Mouse (Mus musculus): ENCODE results near the gene Gm42906. TPM values are rescaled to one million over a fixed set of nuclear protein-coding genes. Genes with fewer than 3 reads are reported as not detected.
A peak's percentile ranks its signal among the peaks of the same experiment; 100 is the strongest.

Gene Gm42906
- total and polyA plus RNA-seq, 3 experiments = not detected

DNA sequence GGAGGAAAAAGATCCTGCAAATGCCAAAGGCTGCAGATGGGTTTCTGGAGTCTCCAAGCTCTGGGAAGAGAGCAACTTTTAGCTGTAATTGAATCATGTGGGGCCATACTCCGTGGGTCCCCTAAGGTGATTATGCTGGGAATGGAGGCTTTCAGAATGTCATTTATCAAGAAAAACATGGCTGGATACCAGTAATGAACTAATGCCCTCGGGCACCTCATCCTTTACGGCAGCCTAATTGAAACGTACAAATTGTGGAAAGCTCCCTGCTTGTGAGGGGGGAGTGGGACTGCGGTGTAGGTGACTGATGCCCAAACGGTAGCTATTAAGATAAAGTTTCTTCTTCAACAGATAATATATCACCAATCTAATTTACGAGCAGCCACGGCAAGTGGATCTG, 278.5 kb downstream of the Gm42906 start:
- TF ChIP-seq NRF1 (IDR thresholded peaks at IDR 0.05; ENCODE audit: low read depth, low read length) = no peak
- no peak for TF ChIP-seq JUN (IDR thresholded peaks at IDR 0.05; ENCODE audit: insufficient read depth, low read depth, low read length)
- TF ChIP-seq PAX5 (IDR thresholded peaks at IDR 0.05; ENCODE audit: low read length) = no peak
- TF ChIP-seq ELF1 (IDR thresholded peaks at IDR 0.05; ENCODE audit: low read depth, low read length) = no peak
- TF ChIP-seq ZMIZ1 (IDR thresholded peaks at IDR 0.05; ENCODE audit: low read depth, low read length) = no peak
- no peak for TF ChIP-seq TBP (conservative IDR thresholded peaks at IDR 0.05; ENCODE audit: low read depth, low read length)
- no peak for TF ChIP-seq HCFC1 (IDR thresholded peaks at IDR 0.05; ENCODE audit: low read depth, low read length)
- TF ChIP-seq CTCF (conservative IDR thresholded peaks at IDR 0.05 in 1 of 2, IDR thresholded peaks at IDR 0.05 in 1 of 2; ENCODE audit: low read depth in 2 of 2, low read length in 2 of 2) = no peak
- TF ChIP-seq POLR2AphosphoS2 (IDR thresholded peaks at IDR 0.05; ENCODE audit: low read depth, low read length) = no peak
- TF ChIP-seq SIN3A (IDR thresholded peaks at IDR 0.05; ENCODE audit: low read length) = no peak
- H3K79me2 ChIP-seq (replicated peaks; ENCODE audit: control insufficient read depth, extremely low read depth, insufficient read depth, poor library complexity, severe bottlenecking) = no peaks in the 10 kb centered on the region
- no peak overlapping the region for H3K4me2 ChIP-seq (ENCODE audit: insufficient read depth, low read depth, poor library complexity, severe bottlenecking)
- no peak overlapping the region for H3K4me3 ChIP-seq (replicated peaks in 1 of 3; ENCODE audit: low read depth in 2 of 3, low read length in 2 of 3, poor library complexity in 1 of 3)
- no peaks in the 10 kb centered on the region for H3K27me3 ChIP-seq (replicated peaks)
- H3K27ac ChIP-seq (ENCODE audit: insufficient read depth, low read depth) = no peak overlapping the region
- in situ Hi-C loops (cut with MboI; ENCODE audit: low pct_ligation_motif_present, low pct_unique_long_range_greater_than_20kb, low sequenced_read_pairs) (no loop called here), dilution Hi-C loops (cut with MboI; ENCODE audit: extremely low pct_ligation_motif_present, extremely low pct_unique_long_range_greater_than_20kb, low sequenced_read_pairs) (no loop called here)
- no peak for DNase-seq (ENCODE audit: extremely low read depth)
- H3K9ac ChIP-seq (ENCODE audit: insufficient read depth, low read depth) = no peak overlapping the region
- no peaks in the 10 kb centered on the region for H3K36me3 ChIP-seq (replicated peaks in 1 of 2; ENCODE audit: control insufficient read depth in 1 of 2, insufficient read depth in 1 of 2, low read length in 1 of 2)
- H3K4me1 ChIP-seq (ENCODE audit: control insufficient read depth in 1 of 2, insufficient read depth in 2 of 2) = peaks cover 12% of the 10 kb centered on the region in 2 experiments
- no peaks in the 10 kb centered on the region for H3K9me3 ChIP-seq (replicated peaks; ENCODE audit: low read length)

DNA sequence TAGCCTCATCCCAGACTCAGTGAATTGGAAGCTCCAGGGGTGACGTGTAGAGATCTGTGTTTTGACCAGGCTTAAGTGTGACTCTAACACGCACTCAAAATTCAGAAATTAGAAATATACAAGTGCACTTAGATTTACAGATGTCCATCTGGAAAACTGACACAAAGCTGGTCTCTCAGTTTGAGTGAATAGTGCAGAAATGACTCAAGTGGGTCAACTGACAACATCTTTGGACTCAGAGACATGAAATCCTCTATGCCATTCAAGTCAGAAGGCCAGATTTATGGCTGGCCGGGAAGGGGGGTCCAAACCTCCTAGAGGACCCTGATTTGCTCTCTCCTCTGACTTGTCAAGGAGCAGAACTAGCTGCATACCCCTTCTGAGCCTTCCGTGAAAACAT, 279.9 kb downstream of the Gm42906 start:
- Histone ChIP-seq H3K4me1 (ENCODE audit: control insufficient read depth in 1 of 2, insufficient read depth in 2 of 2) (peaks cover 11 to 12% of the 10 kb centered on the region in 2 experiments), H3K27ac (ENCODE audit: insufficient read depth, low read depth) (no peak overlapping the region), H3K9ac (ENCODE audit: insufficient read depth, low read depth) (no peak overlapping the region), H3K9me3 (replicated peaks; ENCODE audit: low read length) (no peaks in the 10 kb centered on the region), H3K27me3 (replicated peaks) (no peaks in the 10 kb centered on the region), H3K79me2 (replicated peaks; ENCODE audit: control insufficient read depth, extremely low read depth, insufficient read depth, poor library complexity, severe bottlenecking) (no peaks in the 10 kb centered on the region), H3K4me2 (ENCODE audit: insufficient read depth, low read depth, poor library complexity, severe bottlenecking) (0 out of 2 replicates have a peak overlapping the region, but pooled peaks have one; percentile 10), H3K4me3 (replicated peaks in 1 of 3; ENCODE audit: low read depth in 2 of 3, low read length in 2 of 3, poor library complexity in 1 of 3) (no peak overlapping the region), H3K36me3 (replicated peaks in 1 of 2; ENCODE audit: control insufficient read depth in 1 of 2, insufficient read depth in 1 of 2, low read length in 1 of 2) (no peaks in the 10 kb centered on the region)
- in situ Hi-C loops (cut with MboI; ENCODE audit: low pct_ligation_motif_present, low pct_unique_long_range_greater_than_20kb, low sequenced_read_pairs) (no loop called here), dilution Hi-C loops (cut with MboI; ENCODE audit: extremely low pct_ligation_motif_present, extremely low pct_unique_long_range_greater_than_20kb, low sequenced_read_pairs) (no loop called here)
- peak; percentile 98 for TF ChIP-seq EP300 (IDR thresholded peaks at IDR 0.05; ENCODE audit: low read length)
- TF ChIP-seq MEF2A (IDR thresholded peaks at IDR 0.05; ENCODE audit: borderline replicate concordance, low read depth, low read length) = peak; percentile 59; the same call in 1 of the 2 replicates
- peak; percentile 99 for TF ChIP-seq IRF4 (IDR thresholded peaks at IDR 0.05; ENCODE audit: low read depth, low read length)
- peak; percentile 97 for TF ChIP-seq JUND (conservative IDR thresholded peaks at IDR 0.05; ENCODE audit: low read depth, low read length)
- no peak for TF ChIP-seq ZKSCAN1 (IDR thresholded peaks at IDR 0.05; ENCODE audit: borderline replicate concordance, low read depth, low read length)
- peak; percentile 88 for TF ChIP-seq TCF12 (IDR thresholded peaks at IDR 0.05; ENCODE audit: low read depth, low read length)
- peak; percentile 51; the same call in 1 of the 2 replicates for TF ChIP-seq BHLHE40 (IDR thresholded peaks at IDR 0.05; ENCODE audit: low read depth, low read length)
- TF ChIP-seq NELFE (IDR thresholded peaks at IDR 0.05; ENCODE audit: low read depth, low read length) = no peak
- TF ChIP-seq JUN (IDR thresholded peaks at IDR 0.05; ENCODE audit: insufficient read depth, low read depth, low read length) = peak; percentile 97
- TF ChIP-seq CHD2 (IDR thresholded peaks at IDR 0.05; ENCODE audit: low read length) = peak; percentile 63; the same call in 1 of the 2 replicates
- peak; percentile 98 for TF ChIP-seq RCOR1 (conservative IDR thresholded peaks at IDR 0.05; ENCODE audit: low read depth, low read length)
- no peak for TF ChIP-seq MAFK (IDR thresholded peaks at IDR 0.05; ENCODE audit: insufficient replicate concordance, low read length)
- DNase-seq (ENCODE audit: extremely low read depth) = no peak
